Mouse (Mus musculus): ENCODE data around the gene Adamts7.

GRCm38 (mm10) chr9:90237232-90238062 is 74.6 kb downstream of the Adamts7 start:
- TF ChIP-seq CTCF (IDR thresholded peaks at IDR 0.05; ENCODE audit: extremely low read depth, insufficient read depth, insufficient read length, insufficient replicate concordance) (no peak), POLR2A (IDR thresholded peaks at IDR 0.05; ENCODE audit: low read depth, low read length) (no peak)

Data from spleen, adult 2 months (tissue).